Mouse (Mus musculus): ENCODE results near the gene Atcay.

GRCm38 (mm10) chr10:81249442-81249841 lies 18.8 kb upstream of the Atcay start:
- no peak for TF ChIP-seq POLR2A (IDR thresholded peaks at IDR 0.05; ENCODE audit: control insufficient read depth, extremely low read depth, insufficient read depth, low read length, poor library complexity)
- no peak for TF ChIP-seq CTCF (IDR thresholded peaks at IDR 0.05; ENCODE audit: borderline replicate concordance, control insufficient read depth, extremely low read depth, insufficient read depth, low read length, poor library complexity)
